Mouse (Mus musculus) lung, adult 2 months (tissue): ENCODE measurements around the gene Cdc5l.

ENCODE experiments used
- CTCF ChIP-seq: fragments of 200-500 bp; IDR thresholded peaks from 2 replicates; pipeline ENCODE4 v1.5.1; 2011; ENCODE audit warnings: mild to moderate bottlenecking, low read length, control low read depth; ENCODE audit not compliant: insufficient read depth
- POLR2A ChIP-seq: fragments of 200-500 bp; IDR thresholded peaks from 2 replicates; pipeline ENCODE4 v1.6.1; 2011; ENCODE audit warnings: low read depth, mild to moderate bottlenecking, control low read depth, low read length, borderline replicate concordance; ENCODE audit errors: extremely low read depth

GRCm38 (mm10) chr17:45403207-45403606 is 30.3 kb downstream of the Cdc5l start:
- TF ChIP-seq POLR2A (no peak), CTCF (peak; percentile 16; the same call in 1 of the 2 replicates)
